Mouse (Mus musculus) thymus, postnatal 36 days (tissue): ENCODE measurements around the gene Nubpl.

ENCODE experiments used
- DNase-seq, 2 experiments: peaks; one replicate each; pipeline ENCODE4 v3.0.0; 2022; ENCODE audit warnings: mixed read lengths in 2 of 2

The Nubpl gene

DNA sequence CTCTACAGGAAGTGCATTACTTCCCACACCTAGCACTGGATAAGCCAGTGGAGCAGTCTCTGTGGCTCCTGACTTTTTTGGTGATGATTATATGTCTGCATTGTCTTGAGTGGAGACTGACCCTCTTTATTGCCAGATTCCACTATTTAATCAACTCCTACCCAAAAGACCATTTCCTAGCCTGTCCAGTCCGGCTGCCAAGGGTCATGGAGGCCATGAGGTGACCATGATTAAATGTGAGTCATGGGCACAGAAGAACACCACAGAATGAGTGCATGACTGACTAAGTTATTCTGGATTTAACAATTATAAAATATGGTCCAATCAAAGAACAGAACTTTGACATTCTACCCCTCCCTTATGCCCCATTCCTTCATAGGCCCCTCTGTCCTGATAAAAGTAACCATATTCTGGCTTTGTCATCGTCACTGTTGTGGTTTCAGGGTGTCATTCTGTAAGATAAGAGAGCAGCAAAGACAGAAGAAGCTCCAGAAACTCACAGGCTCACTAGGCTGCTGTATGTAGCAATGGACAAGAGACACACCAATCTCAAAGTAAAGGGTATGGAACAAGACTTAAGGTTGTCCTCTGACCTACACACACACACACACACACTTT is 240.7 kb downstream of the Nubpl start:
- no peak for DNase-seq

DNA sequence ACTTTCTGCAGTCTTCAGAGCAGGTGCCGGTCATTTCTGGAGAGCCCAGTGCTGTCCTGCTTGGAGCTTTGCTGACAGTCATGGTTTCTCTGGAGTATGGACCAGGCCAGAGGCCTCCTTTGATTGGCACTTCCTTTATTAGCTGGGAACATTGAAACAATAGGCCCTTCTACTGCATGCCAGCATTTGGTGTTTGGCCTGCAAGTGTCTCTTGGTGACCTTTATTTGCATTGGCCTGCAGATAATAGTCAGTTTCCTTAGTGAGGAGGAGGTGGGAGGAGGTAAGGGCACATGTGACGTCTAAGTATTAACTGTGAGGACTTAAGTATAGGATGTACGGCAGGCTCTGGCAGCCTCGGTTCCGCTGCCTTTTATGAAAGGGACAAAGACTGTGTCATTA is 249.1 kb downstream of the Nubpl start:
- no peak for DNase-seq

DNA sequence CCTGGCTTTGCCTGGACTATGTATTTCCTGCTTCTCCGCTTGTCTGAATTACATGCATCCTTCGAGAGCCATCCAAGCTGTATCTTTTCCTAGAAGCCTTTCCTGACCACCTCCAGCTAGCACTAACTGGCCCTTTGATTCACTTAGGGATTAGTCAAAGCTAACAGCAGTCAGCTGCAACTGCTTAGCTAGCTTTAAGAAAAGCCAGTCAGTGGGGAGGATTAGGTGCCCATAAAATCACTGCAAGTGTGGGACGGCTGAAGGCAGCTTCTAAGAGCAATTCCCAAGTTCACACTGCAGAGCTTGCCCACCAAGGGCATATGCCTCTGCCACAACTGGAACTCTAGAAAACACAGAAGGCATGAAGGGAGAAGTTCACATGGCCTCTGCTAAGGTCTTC is 252.7 kb downstream of the Nubpl start:
- DNase-seq, result no peak

DNA sequence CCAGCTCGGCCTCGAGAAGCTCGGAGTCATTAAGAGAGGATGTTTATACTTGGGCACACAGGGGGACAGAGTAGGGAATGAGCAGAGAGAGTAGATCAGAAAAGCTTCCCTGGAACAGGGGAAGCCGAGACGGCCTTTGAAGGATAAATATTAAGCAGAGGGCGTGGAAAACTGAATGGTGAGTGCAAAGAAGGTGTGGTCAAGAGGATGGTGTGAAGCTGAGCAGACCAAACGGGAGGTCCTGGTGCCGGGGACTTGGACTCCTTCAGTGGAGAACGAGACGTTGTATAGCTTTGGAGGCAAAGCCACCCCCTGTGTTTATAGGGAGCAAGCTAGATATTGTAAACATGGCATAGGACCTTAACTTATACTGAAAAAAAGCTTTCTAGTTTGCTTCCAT is 261.9 kb downstream of the Nubpl start:
- DNase-seq, result no peak

DNA sequence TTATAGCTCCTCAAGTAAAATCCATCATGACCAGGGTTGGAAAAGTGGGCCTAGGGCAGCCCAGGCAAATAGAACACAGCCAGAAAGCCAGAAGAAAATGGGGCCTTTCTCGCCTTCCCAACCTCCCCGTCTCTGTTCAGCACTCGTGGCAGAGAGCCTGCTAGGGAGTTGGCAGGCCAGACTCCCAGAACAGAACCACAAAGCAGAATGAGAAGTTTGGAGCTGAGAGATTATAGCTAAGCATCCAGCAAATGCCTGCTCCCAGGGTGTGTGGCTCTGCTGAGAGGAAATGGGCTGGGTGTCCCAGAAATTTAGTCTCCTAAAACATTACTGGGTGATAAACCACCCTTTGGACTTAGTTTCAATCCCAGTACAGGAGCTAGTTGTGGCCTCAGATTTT is 262.6 kb downstream of the Nubpl start:
- no peak for DNase-seq

DNA sequence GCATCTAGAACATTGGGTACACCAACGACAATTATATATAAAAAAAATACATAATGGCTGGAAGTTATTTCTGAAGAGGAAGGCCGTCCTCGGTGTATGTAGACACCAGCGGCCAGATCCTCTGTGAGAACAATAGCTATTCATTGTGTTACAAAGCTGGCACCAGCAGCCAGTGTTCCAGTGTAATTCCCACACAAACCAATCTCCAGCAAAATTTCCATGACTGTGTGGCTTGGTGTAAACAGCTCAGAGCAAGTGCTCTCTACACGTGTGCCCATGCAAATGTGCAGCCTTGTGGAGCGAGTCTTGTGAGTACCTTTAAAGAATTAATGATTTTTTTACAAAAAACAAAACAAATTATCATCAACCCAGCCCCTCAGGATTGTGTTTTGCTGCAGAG is 263.7 kb downstream of the Nubpl start:
- DNase-seq, result no peak
